Mouse (Mus musculus) spleen, adult 2 months (tissue): ENCODE data around the gene Tmem88b.

Source experiments
- CTCF ChIP-seq: fragments of 200-500 bp; IDR thresholded peaks from 2 replicates; pipeline ENCODE4 v1.5.1; 2011; ENCODE audit warnings: mild to moderate bottlenecking, inconsistent platforms; ENCODE audit not compliant: insufficient read depth, insufficient read length, insufficient replicate concordance; ENCODE audit errors: extremely low read depth
- POLR2A ChIP-seq: fragments of 200-500 bp; IDR thresholded peaks from 2 replicates; pipeline ENCODE4 v1.6.1; 2011; ENCODE audit warnings: low read depth, low read length, inconsistent platforms

DNA sequence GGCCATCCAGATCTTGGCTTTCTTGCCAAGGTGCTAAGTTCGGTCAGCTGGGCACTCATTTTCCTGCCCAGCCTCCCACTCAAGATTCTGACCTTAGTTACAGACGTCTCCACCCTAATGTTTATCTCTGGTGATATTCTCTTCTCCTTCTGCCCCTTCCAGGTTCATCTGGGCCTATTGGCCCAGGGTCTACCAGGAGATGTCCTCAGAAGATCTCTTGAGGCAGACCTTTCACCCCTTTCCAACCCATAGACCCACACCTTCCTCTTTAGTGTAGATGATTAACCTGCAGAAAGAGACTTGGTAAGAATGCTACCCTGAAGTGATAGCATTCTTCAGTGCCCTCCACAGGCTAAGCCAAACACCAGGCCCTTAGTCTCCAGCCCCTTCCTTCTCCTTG is 14.0 kb downstream of the Tmem88b start:
- TF ChIP-seq POLR2A, result no peak
- TF ChIP-seq CTCF, result no peak
